Mouse (Mus musculus): ENCODE results near the gene Pknox2. TPM values are rescaled to one million over a fixed set of nuclear protein-coding genes. Genes with fewer than 3 reads are reported as not detected.

Gene Pknox2
- total and polyA plus RNA-seq, 2 experiments from 2014 or later = 2.0 to 7.3 TPM

GRCm38 (mm10) chr9:36942131-36942530, 205.1 kb downstream of the Pknox2 start:
- Histone ChIP-seq H3K27me3 (ENCODE audit: control insufficient read depth, insufficient read depth, low read length) (no peaks in the 10 kb centered on the region), H3K4me2 (ENCODE audit: low read depth, low read length) (no peak overlapping the region), H3K27ac (ENCODE audit: low read depth) (no peak overlapping the region), H3K9me3 (replicated peaks; ENCODE audit: control insufficient read depth, low read length) (no peaks in the 10 kb centered on the region), H3K4me1 (ENCODE audit: control insufficient read depth, insufficient read depth) (peaks cover 3% of the 10 kb centered on the region; the same call in 1 of the 2 replicates), H3K36me3 (replicated peaks; ENCODE audit: control insufficient read depth, insufficient read depth, low read length) (no peaks in the 10 kb centered on the region), H3K4me3 (ENCODE audit: low read depth, low read length) (no peak overlapping the region), H3K9ac (replicated peaks; ENCODE audit: low read depth, low read length) (no peak overlapping the region)
- DNase-seq (ENCODE audit: low spot score) (no peak), ATAC-seq (ENCODE audit: insufficient read depth, low read depth) (no peak)
- TF ChIP-seq EP300 (IDR thresholded peaks at IDR 0.05; ENCODE audit: low read depth) = no peak
- TF ChIP-seq CTCF (IDR thresholded peaks at IDR 0.05; ENCODE audit: low read depth) = no peak
- WGBS = 62% methylated on average over 4 of the region's 4 CpGs

GRCm38 (mm10) chr9:36941565-36941964, 205.6 kb downstream of the Pknox2 start:
- H3K27ac ChIP-seq (ENCODE audit: low read depth) = no peak overlapping the region
- no peak for TF ChIP-seq EP300 (IDR thresholded peaks at IDR 0.05; ENCODE audit: low read depth)
- TF ChIP-seq CTCF (IDR thresholded peaks at IDR 0.05; ENCODE audit: low read depth) = no peak
- H3K9ac ChIP-seq (replicated peaks; ENCODE audit: low read depth, low read length) = no peak overlapping the region
- peaks cover 3% of the 10 kb centered on the region; the same call in 1 of the 2 replicates for H3K4me1 ChIP-seq (ENCODE audit: control insufficient read depth, insufficient read depth)
- no peak for DNase-seq (ENCODE audit: low spot score)
- H3K27me3 ChIP-seq (ENCODE audit: control insufficient read depth, insufficient read depth, low read length) = no peaks in the 10 kb centered on the region
- WGBS = 32% methylated on average over 5 of the region's 5 CpGs
- no peaks in the 10 kb centered on the region for H3K9me3 ChIP-seq (replicated peaks; ENCODE audit: control insufficient read depth, low read length)
- no peak overlapping the region for H3K4me3 ChIP-seq (ENCODE audit: low read depth, low read length)
- no peaks in the 10 kb centered on the region for H3K36me3 ChIP-seq (replicated peaks; ENCODE audit: control insufficient read depth, insufficient read depth, low read length)
- ATAC-seq (ENCODE audit: insufficient read depth, low read depth) = no peak
- no peak overlapping the region for H3K4me2 ChIP-seq (ENCODE audit: low read depth, low read length)

- H3K4me2 ChIP-seq (ENCODE audit: low read depth, low read length) = no peak overlapping the region
- H3K9ac ChIP-seq (replicated peaks; ENCODE audit: low read depth, low read length) = no peak overlapping the region
- H3K36me3 ChIP-seq (replicated peaks; ENCODE audit: control insufficient read depth, insufficient read depth, low read length) = no peaks in the 10 kb centered on the region
- DNase-seq (ENCODE audit: low spot score) (no peak), ATAC-seq (ENCODE audit: insufficient read depth, low read depth) (no peak)
- TF ChIP-seq CTCF (IDR thresholded peaks at IDR 0.05; ENCODE audit: low read depth) (no peak), EP300 (IDR thresholded peaks at IDR 0.05; ENCODE audit: low read depth) (no peak)
- no peak overlapping the region for H3K27ac ChIP-seq (ENCODE audit: low read depth)
- H3K4me3 ChIP-seq (ENCODE audit: low read depth, low read length) = no peak overlapping the region
- 77% methylated on average over 8 of the region's 8 CpGs for WGBS
- peaks cover 3% of the 10 kb centered on the region; the same call in 1 of the 2 replicates for H3K4me1 ChIP-seq (ENCODE audit: control insufficient read depth, insufficient read depth)
- H3K27me3 ChIP-seq (ENCODE audit: control insufficient read depth, insufficient read depth, low read length) = no peaks in the 10 kb centered on the region
- no peaks in the 10 kb centered on the region for H3K9me3 ChIP-seq (replicated peaks; ENCODE audit: control insufficient read depth, low read length)
Observed at GRCm38 (mm10) chr9:36938601-36939078, 208.6 kb downstream of the Pknox2 start.

- Histone ChIP-seq H3K4me1 (ENCODE audit: control insufficient read depth, insufficient read depth) (no peaks in the 10 kb centered on the region), H3K9ac (replicated peaks; ENCODE audit: low read depth, low read length) (no peak overlapping the region), H3K27ac (ENCODE audit: low read depth) (no peak overlapping the region), H3K36me3 (replicated peaks; ENCODE audit: control insufficient read depth, insufficient read depth, low read length) (no peaks in the 10 kb centered on the region), H3K4me3 (ENCODE audit: low read depth, low read length) (no peak overlapping the region), H3K4me2 (ENCODE audit: low read depth, low read length) (no peak overlapping the region), H3K27me3 (ENCODE audit: control insufficient read depth, insufficient read depth, low read length) (no peaks in the 10 kb centered on the region), H3K9me3 (replicated peaks; ENCODE audit: control insufficient read depth, low read length) (no peaks in the 10 kb centered on the region)
- TF ChIP-seq CTCF (IDR thresholded peaks at IDR 0.05; ENCODE audit: low read depth) (peak; percentile 46), EP300 (IDR thresholded peaks at IDR 0.05; ENCODE audit: low read depth) (no peak)
- WGBS = 53% methylated on average over 16 of the region's 16 CpGs
- DNase-seq (ENCODE audit: low spot score) (peak; percentile 76), ATAC-seq (ENCODE audit: insufficient read depth, low read depth) (peak; percentile 60; the same call in 1 of the 2 replicates)
Observed at GRCm38 (mm10) chr9:36933813-36934493, 213.3 kb downstream of the Pknox2 start.

GRCm38 (mm10) chr9:36932950-36933812, 214.0 kb downstream of the Pknox2 start:
- Histone ChIP-seq H3K36me3 (replicated peaks; ENCODE audit: control insufficient read depth, insufficient read depth, low read length) (no peaks in the 10 kb centered on the region), H3K4me2 (ENCODE audit: low read depth, low read length) (no peak overlapping the region), H3K4me1 (ENCODE audit: control insufficient read depth, insufficient read depth) (no peaks in the 10 kb centered on the region), H3K9me3 (replicated peaks; ENCODE audit: control insufficient read depth, low read length) (no peaks in the 10 kb centered on the region), H3K27ac (ENCODE audit: low read depth) (no peak overlapping the region), H3K27me3 (ENCODE audit: control insufficient read depth, insufficient read depth, low read length) (no peaks in the 10 kb centered on the region), H3K4me3 (ENCODE audit: low read depth, low read length) (no peak overlapping the region), H3K9ac (replicated peaks; ENCODE audit: low read depth, low read length) (no peak overlapping the region)
- WGBS = 74% methylated on average over 12 of the region's 12 CpGs
- TF ChIP-seq CTCF (IDR thresholded peaks at IDR 0.05; ENCODE audit: low read depth) (no peak), EP300 (IDR thresholded peaks at IDR 0.05; ENCODE audit: low read depth) (no peak)
- ATAC-seq (ENCODE audit: insufficient read depth, low read depth) = no peak
- DNase-seq (ENCODE audit: low spot score) = no peak
